Mouse (Mus musculus): ENCODE data around the gene Sult1d1.
"Not testable (repeated sequence)": the region's sequence is repeated elsewhere in the genome, so short reads cannot be mapped to it uniquely, and the experiment has no call there.

Sult1d1 gene

DNA sequence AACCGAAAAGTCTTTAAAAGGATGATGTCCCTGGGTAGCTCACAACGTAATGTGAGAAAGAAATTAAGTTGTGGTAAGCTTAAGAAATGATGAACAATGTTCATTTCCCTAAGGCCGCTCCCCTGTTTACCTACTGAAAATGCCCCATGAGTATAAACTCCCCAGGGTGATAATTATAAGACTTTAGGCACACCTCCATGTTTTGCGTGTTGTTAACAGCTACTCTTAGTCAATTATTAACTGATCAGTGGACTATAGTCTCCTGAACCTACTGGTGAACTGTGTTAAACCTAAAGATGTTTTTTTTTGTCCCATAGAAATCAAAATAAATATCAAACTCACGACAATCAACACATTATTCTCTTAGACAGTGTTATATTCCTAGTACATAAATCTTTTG is at the start of gene Sult1d1:
Sult1d1 (minus strand) TSS at position 183 of the 400 bp plus-strand sequence.
- DNase-seq (ENCODE audit: low read depth), result no peak

- no peak for DNase-seq (ENCODE audit: low read depth)
These were observed 46.2 kb upstream of the Sult1d1 start for GRCm38 (mm10) chr5:87615128-87615390.

- no peak for DNase-seq (ENCODE audit: low read depth)
These were observed 45.7 kb upstream of the Sult1d1 start for GRCm38 (mm10) chr5:87614364-87615127.

DNA sequence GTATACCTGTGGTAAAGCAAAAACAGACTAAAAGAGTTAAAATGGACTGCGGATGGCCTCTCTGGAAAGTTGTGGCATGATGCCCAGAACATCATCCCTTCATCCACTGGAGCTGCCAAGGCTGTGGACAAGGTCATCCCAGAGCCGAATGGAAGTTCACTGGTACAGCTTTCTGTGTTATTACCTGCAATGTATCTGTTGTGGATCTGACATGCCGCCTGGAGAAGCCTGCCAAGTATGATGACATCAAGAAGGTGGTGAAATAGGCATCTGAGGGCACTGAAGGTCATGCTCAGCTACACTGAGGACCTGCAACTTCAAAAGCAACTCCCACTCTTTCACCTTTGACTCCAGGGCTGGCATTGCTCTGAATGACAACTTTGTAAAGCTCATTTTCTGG is 32.2 kb upstream of the Sult1d1 start:
- DNase-seq (ENCODE audit: low read depth), result no peak

GRCm38 (mm10) chr5:87597891-87598290 is 29.1 kb upstream of the Sult1d1 start:
- DNase-seq (ENCODE audit: low read depth), result no peak

GRCm38 (mm10) chr5:87591494-87591893 is 22.7 kb upstream of the Sult1d1 start, which contains the start of gene Sult1e1:
Sult1e1 (minus strand) TSS chr5:87591594.
- no peak for DNase-seq (ENCODE audit: low read depth)

GRCm38 (mm10) chr5:87589916-87590315 is 21.1 kb upstream of the Sult1d1 start:
- no peak for DNase-seq (ENCODE audit: low read depth)

DNA sequence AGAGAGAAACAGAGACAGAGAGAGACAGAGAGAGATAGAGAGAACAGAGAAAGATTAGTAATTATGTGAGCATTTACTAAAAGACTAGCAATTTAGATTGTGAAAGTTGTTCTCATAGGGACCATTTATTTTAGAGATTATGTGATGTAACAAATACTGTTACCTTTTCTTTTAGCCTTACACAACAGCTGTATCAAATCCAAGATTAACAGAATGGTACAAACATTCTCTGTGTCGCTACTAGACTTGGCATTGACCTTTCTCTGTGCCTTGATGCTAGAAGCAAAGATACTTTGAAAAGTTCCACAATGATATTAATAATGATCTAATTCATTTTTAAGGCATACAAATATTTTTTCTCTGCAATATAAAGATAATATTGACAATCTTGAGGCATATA is 11.6 kb upstream of the Sult1d1 start:
- no peak for DNase-seq (ENCODE audit: low read depth)

DNA sequence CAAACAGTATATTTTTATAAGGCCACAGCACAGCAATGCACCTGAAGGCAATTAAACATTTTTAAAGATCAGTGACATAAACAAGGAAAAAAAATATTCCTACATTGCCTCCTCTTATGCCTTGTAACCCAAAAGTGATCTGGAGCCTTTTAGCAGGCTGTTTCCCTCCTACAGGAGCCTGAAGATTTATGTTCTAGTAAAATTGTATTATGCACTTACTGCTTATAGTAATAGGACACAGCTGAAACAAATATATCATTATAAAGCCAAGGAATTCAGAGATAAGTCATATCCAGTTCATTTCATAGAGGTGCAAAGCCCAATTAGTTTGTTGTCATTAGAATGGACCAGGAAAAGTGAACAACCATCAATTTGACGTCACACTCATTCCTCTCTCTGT is 5.3 kb upstream of the Sult1d1 start:
- no peak for DNase-seq (ENCODE audit: low read depth)

DNA sequence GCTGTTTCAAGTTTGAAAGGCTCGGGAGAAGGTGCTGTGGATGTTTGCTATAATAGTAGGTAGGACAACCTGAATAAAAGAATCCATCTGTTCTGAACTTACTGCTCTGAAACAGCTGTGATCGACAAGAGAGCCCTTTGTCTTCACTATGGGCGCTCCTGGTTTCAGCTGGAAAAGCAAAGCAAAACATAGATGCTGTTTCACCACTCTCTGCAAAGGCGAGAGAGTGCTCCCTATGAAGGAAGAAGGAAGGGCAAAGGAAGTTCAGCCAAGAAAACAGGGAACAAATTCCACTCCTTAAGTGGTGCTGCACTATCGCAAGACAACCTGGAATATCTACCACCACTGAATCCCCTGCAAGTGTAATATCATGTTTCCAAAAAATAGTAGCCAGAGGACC is 4.7 kb upstream of the Sult1d1 start:
- no peak for DNase-seq (ENCODE audit: low read depth)

- DNase-seq (ENCODE audit: low read depth), result no peak
These were observed 4.0 kb upstream of the Sult1d1 start for GRCm38 (mm10) chr5:87572781-87573180.

DNA sequence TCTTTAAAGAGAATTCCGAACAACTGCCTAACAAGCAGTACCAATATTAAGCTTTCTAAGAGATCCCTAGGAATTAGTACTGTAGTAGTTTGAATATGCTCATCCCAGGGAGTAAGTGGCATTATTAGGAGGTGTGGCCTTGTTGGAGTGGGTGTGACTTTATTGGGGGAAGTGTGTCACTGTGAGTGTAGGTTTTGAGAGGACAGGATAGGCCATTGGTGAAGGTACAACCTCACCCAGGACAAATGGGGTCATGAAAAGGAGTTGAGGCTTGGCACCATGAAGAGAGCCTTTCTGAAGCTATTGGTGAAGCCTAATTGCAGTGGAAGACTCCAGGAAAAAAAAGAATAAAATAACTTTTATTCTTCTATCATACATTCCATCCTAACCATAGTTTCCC is 1.5 kb downstream of the Sult1d1 start:
- DNase-seq (ENCODE audit: low read depth), result no peak

GRCm38 (mm10) chr5:87562966-87563365 is 5.9 kb downstream of the Sult1d1 start:
- DNase-seq (ENCODE audit: low read depth), result no peak

GRCm38 (mm10) chr5:87562526-87562925 is 6.3 kb downstream of the Sult1d1 start:
- no peak for DNase-seq (ENCODE audit: low read depth)

DNA sequence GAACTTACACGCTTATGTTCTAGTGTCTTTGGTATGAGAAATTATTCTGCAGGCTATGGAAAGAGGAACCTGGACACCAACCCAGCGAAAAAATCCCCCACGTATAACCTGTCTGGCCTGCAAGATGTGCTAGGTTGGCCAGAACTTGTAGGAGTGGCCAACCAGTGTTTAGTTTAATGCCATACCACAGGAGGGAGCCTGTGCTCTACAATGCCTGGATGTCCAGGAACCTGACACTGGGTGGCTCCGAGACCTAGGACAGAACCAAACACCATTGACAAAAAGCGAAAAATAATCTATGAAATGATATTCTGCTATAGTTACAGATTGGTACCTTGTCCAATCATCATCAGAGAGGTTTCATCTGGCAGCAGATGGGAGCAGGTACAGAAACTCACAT is 8.7 kb downstream of the Sult1d1 start:
- no peak for DNase-seq (ENCODE audit: low read depth)

DNA sequence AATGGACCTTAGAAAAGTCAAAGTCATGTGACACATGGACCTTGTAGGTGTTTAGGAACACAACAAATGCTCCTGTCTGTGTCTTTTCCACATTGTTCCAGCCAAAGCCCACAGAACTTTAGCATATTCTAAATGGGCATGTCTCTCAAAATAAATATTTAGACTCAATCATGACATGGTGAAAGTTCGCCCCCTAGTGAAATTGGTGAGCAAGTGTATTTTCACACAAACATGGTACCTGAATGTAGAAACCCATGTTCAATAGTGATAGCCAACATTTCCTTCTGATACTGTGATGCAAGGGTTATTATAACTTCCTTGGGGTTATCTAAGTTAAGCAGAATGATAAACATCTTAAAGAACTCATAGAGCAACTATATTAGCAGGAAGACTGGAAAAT is 17.9 kb downstream of the Sult1d1 start:
- no peak for DNase-seq (ENCODE audit: low read depth)

DNA sequence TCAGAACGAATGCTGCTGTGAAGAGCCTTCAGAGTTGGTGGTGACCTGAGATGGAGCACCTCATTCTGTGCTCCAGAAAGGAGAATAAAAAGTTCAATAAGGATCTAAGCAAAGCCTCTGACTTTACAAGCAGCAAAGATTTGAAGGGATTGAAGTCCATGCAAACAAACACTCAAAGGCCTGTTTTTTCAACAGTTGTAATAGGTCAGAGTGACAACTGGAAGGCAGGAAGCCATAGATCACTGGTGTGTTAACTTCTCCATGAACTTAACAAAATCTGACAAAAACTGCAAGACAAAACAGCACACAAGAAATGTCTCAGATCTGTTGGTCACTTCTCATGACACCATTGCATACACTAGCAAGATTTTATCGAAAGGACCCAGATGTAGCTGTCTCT is 30.7 kb downstream of the Sult1d1 start, which contains the start of gene Sult1b1:
Sult1b1 (minus strand) TSS at position 85 of the 400 bp plus-strand sequence.
- DNase-seq (ENCODE audit: low read depth), result no peak

- DNase-seq (ENCODE audit: low read depth), result no peak
These were observed 32.7 kb downstream of the Sult1d1 start for GRCm38 (mm10) chr5:87535994-87536644.

DNA sequence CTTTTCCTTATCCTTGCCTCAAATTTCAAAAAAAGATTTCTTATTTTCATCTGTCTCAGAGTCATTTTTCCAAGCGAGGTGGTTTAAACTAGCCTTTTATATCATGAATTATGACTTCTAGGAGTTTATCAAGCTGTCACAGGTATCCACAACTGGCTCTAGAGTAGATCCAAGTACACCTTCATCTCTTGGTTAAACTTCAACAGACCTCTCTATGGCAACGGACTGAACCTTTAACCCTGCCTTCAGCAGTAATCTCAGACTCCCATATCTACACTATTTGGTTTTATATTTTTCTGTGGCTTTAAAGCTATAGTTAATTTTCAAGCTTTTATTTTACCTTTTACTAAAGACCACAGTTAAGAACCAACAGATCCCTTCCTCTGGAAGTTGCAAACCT is 36.5 kb downstream of the Sult1d1 start:
- no peak for DNase-seq (ENCODE audit: low read depth)

DNA sequence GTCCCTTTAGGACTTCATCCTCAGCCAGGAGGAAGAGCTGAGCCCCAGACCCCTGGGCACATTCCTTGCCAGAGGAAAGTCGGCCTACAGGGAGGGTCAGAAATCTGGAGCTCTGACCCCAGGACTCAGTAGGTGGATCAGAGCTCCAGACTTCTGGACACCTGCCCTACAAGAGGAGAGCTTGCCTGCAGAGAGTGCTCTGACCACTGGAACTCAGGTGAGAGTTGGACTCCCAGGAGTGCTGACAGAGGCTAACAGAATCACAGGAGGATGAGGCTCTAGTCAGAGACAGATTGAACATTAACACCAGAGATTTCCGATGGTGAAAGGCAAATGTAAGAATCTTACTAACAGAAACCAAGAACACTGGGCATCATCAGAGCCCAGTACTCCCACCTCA is 45.3 kb downstream of the Sult1d1 start:
- not testable (repeated sequence) for DNase-seq (ENCODE audit: low read depth)

GRCm38 (mm10) chr5:87505776-87506458 is 62.9 kb downstream of the Sult1d1 start:
- no peak for DNase-seq (ENCODE audit: low read depth)

All from c-Kit-positive CD71-positive TER-119-negative erythroid progenitor cells, embryonic 14.5 days (primary cell).